In the genomic region with DNA sequence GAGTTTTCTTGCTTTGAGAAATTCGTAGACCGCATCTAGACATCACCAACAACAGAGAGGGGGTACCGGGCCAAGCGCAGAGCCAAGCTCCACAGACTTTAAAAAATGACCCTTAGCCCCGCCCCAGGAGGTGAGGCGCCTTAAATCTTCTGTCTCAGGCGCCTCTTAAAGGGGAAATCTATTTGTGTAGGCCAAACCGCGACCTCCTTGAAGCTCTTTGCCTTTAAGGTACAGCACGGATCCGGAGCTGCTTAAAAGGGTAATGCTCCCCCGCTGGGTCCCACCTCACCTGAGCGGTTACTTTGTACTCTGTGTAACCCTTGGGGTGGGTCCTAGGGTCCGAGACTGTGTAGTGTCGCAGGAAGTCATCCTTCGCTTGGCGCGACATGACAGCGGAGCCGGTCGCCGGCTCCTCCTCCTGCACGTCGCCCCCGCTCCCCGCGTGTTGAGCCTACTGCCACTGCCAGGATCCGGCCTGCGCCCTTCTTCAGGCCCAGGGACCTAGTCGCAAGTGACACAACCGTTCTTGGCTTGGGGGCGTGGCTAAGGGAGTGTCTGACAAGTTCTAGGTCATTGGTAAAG, we compare ENCODE assay signal across 8 mouse cellular contexts. TPM values are rescaled to one million over a fixed set of nuclear protein-coding genes. Genes with fewer than 3 reads are reported as not detected.
DNase-seq lines count a peak whose midpoint lies in the region; ATAC-seq and TF ChIP-seq lines count a peak whose summit lies in the region.

Gene Snx15, minus strand, starts transcription at position 545 of the 582 bp plus-strand sequence.

- no peaks in the 10 kb centered on the region for H3K36me3 ChIP-seq in hindbrain, postnatal 0 days (ENCODE audit: insufficient read depth, low read length)

- peak within 1 kb of the TSS; percentile 65 for H3K9ac ChIP-seq in hindbrain, postnatal 0 days (replicated peaks; ENCODE audit: low read length)

- H3K27me3 ChIP-seq in hindbrain, postnatal 0 days (ENCODE audit: insufficient read depth, low read length), result no peaks in the 10 kb centered on the region

- peak within 1 kb of the TSS; percentile 60 for H3K4me2 ChIP-seq in hindbrain, postnatal 0 days (ENCODE audit: low read depth, low read length)

- intact Hi-C loops in gastrocnemius, adult 2 months (cut with DNase I), result loop anchor here (2.0 to 10.0 kb wide), 2 partner anchors 163 to 207 kb away; partner anchors contain the start of genes Men1 and Pola2
- intact Hi-C loops in left cerebral cortex, adult 2 months (cut with DNase I), result loop anchor here (1.0 to 5.0 kb wide), 3 partner anchors 10 to 163 kb away; partner anchors contain the start of genes Pola2, Sac3d1 and Syvn1

- no peaks in the 10 kb centered on the region for H3K9me3 ChIP-seq in hindbrain, postnatal 0 days (ENCODE audit: low read length)

- ATAC-seq in common myeloid progenitor, adult 5-6 weeks (replicated peaks; ENCODE audit: low read depth, poor library complexity, severe bottlenecking), result peak; percentile 96
- peak; percentile 97 for ATAC-seq in hindbrain, postnatal 0 days
- ATAC-seq in megakaryocyte, adult 5-6 weeks (ENCODE audit: poor library complexity, severe bottlenecking), result peak; percentile 95

- peak within 1 kb of the TSS; percentile 87 for H3K4me3 ChIP-seq in gastrocnemius, adult 2 months
- peak within 1 kb of the TSS; percentile 51 for H3K4me3 ChIP-seq in hindbrain, postnatal 0 days (ENCODE audit: low read length)
- H3K4me3 ChIP-seq in left cerebral cortex, adult 2 months, result peak within 1 kb of the TSS; percentile 65

- no peak for TF ChIP-seq CTCF in gastrocnemius, adult 2 months (IDR thresholded peaks at IDR 0.05)
- TF ChIP-seq CTCF in hindbrain, postnatal 0 days (IDR thresholded peaks at IDR 0.05; ENCODE audit: low read depth), result 0 out of 2 replicates have a peak, but pooled peaks have one; percentile 14
- TF ChIP-seq CTCF in left cerebral cortex, adult 2 months (IDR thresholded peaks at IDR 0.05), result no peak

- peak within 1 kb of the TSS; percentile 99 for H3K27ac ChIP-seq in gastrocnemius, adult 2 months
- H3K27ac ChIP-seq in hindbrain, postnatal 0 days, result peak within 1 kb of the TSS; percentile 93
- peak within 1 kb of the TSS; percentile 97 for H3K27ac ChIP-seq in left cerebral cortex, adult 2 months

- WGBS in hindbrain, postnatal 0 days, result under 1% methylated on average over 32 of the region's 32 CpGs

- no peaks in the 10 kb centered on the region for H3K4me1 ChIP-seq in hindbrain, postnatal 0 days (ENCODE audit: insufficient read depth, low read length)

- DNase-seq in ZHBTc4 (ENCODE audit: low read depth, low spot score), result peak; percentile 99
- DNase-seq in gastrocnemius, adult 2 months, result peak; percentile 97
- peak; percentile 97 for DNase-seq in hindbrain, postnatal 0 days (ENCODE audit: low spot score)
- peak; percentile 92 for DNase-seq in left cerebral cortex, adult 2 months (ENCODE audit: extremely low spot score in 1 of 2, low spot score in 2 of 2)
- DNase-seq in right cerebral cortex, adult 2 months (ENCODE audit: low spot score in 2 of 2), result peak; percentile 94 to 97
- peak; percentile 96 for DNase-seq in urinary bladder, postnatal 14 days (ENCODE audit: low spot score)

RNA-seq across cellular contexts. Expression of gene Snx15, which starts in this region (rescaled TPM):
- total RNA-seq in common myeloid progenitor, adult 5-6 weeks (2017), result 11.3 and 17.0 TPM in 2 replicates
- total RNA-seq in gastrocnemius, adult 2 months (2021), result 10 to 100 TPM in 1 of 2 experiments, 1 to 10 TPM in 1; 9.0 to 10.0 TPM
- total RNA-seq in hindbrain, postnatal 0 days (2014; rRNA removed), result 71.4 and 84.4 TPM in 2 replicates
- polyA plus RNA-seq in hindbrain, postnatal 0 days (2015; fragmentation: Nextera tagmentation; extraction: Ambion mirVana), result 60.9 and 62.7 TPM in 2 replicates
- 10 to 100 TPM; 41.9 to 43.1 TPM for total RNA-seq in left cerebral cortex, adult 2 months (2021)
- total RNA-seq in megakaryocyte, adult 5-6 weeks (2015), result 9.9 and 13.5 TPM in 2 replicates
- total RNA-seq in megakaryocyte, adult 5-6 weeks (2017), result 5.2 and 6.4 TPM in 2 replicates

Comparison
In these comparisons a context has a peak if more than half of its experiments do, and no peak if none do; other contexts are left out.
1. Peak in every context shown above with its lines: DNase-seq, ATAC-seq, H3K4me3 ChIP-seq and H3K27ac ChIP-seq.